Mouse (Mus musculus) WW6 (cell line): Measurements from ENCODE around the gene Sema3g.

Source experiments
- DNase-seq: peaks from one replicate; pipeline ENCODE4 v3.0.0-alpha.2; 2013; ENCODE audit warnings: low read depth, low spot score

The Sema3g gene

GRCm38 (mm10) chr14:31230442-31230841 is 12.8 kb downstream of the Sema3g start:
- no peak for DNase-seq

DNA sequence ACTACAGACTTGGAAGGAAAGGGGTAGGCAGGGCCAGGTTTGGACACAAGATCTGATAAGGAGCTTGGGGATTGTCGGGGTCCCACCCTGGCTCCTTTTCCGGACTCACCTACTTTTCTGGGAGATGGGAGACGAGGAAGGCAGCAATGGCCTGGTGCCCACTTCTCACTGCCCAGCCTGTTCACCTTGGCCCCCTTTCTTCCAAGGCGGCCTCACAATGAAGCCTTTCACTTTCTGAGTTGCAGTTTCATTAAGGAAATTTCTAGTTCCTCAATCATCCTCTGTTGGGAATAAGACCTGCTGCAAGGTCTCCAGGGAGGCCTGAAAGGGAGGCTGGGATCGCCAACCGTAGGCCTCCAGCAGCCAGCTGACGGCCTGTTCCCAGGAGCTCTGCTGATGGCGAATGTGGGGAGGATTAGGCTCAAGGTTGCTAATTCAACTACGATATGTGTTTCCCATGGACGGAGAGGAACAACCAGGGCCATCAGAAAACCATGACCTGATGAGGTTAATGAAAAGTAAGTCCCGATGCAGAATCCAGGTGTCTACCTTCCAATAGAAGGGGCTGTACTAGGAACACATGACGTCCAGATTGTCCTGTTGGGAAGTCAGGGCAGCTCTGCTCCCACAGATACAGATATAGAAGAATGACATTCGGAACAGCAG is 14.9 kb downstream of the Sema3g start:
- DNase-seq: no peak

- no peak for DNase-seq
These were observed 15.7 kb downstream of the Sema3g start for GRCm38 (mm10) chr14:31233070-31233995.

- peak; percentile 49 for DNase-seq
These were observed 16.4 kb downstream of the Sema3g start for GRCm38 (mm10) chr14:31233996-31234591.

GRCm38 (mm10) chr14:31237101-31237882 is 19.6 kb downstream of the Sema3g start:
- DNase-seq: no peak

DNA sequence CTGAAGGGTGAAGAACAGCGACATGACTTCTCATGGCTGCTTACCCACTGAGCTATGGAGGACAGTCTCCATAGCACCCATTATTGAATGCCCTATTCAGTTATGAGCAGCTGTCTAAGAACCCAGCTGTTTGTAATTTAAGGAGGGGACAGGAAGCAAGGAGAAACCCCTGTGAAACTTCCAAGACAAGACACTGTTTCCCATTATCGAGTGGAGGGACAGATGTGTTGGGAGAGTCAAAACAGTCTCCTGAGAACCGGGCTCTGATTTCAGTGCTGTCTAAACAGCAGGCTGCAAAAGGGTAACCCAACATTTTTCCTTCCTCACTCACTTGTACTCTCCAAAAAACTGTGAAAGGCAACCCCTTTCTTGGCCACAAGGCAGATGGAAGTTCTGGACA is 22.9 kb downstream of the Sema3g start:
- DNase-seq: no peak

DNA sequence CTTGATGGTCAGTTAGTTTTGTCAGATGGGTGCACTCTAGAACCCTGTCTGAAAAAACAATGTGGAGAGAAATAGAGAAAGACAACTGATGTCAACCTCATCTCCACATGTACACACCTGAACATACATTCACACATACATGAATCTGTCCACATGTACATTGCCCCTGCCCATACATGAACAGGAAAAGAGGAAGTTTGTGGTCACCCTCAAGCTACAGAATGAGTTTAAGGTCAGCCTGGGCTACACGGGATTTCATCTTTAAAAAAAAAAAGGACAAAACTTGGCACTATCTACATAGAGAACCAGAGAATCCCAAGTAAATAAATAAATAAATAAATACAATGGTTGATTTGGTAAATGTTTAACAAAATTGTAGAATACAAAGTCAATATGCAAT is 27.1 kb downstream of the Sema3g start:
- DNase-seq: no peak

DNA sequence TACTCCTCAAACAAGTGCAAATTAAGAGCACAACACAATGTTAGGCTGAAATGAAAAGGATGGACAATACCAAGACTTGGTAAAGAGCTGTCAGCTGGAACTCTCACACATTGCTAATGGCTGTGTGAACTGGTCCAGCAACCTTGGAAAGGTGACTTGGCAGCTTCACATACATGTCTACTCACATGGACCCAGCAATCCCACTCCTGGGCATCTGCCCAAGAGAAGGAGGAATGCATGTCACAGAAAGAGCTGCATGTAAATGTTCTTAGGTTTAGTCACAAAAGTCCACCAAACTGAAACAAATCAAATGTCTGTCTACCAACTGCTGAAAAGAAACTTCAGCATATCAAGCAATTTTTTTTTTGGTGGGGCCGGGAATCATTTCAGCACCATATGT is 28.3 kb downstream of the Sema3g start:
- no peak for DNase-seq

- DNase-seq: no peak
These were observed 30.7 kb downstream of the Sema3g start for GRCm38 (mm10) chr14:31248396-31248795.

- no peak for DNase-seq
These were observed 32.8 kb downstream of the Sema3g start for GRCm38 (mm10) chr14:31250222-31251083.

GRCm38 (mm10) chr14:31251084-31251604 is 33.5 kb downstream of the Sema3g start, which contains the start of the genes Phf7 and Bap1:
Phf7 (minus strand) TSS chr14:31251317.
Bap1 (plus strand) TSS chr14:31251450.
- DNase-seq: peak; percentile 84

GRCm38 (mm10) chr14:31251626-31252025 is 34.0 kb downstream of the Sema3g start:
- DNase-seq: no peak

DNA sequence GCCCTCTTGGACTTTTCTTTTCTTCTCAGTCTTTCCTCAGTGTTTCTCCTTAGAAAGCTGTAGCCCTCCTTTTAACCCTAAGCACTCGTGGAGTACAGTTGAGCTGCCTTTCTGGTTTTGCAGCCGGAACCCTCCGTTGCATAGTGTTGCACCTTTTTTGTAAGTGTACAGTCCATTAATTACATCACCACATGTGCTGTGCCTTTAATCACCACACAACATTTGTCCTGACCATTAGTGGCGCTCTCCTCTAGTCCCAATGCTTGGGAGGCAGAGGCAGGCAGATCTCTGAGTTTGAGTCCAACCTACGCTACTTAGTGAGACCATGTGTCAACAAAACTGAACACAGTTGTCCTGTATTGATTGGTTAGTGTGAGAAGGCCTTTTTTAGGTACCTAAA is 34.4 kb downstream of the Sema3g start:
- DNase-seq: no peak

GRCm38 (mm10) chr14:31258476-31259050 is 40.9 kb downstream of the Sema3g start:
- no peak for DNase-seq

- no peak for DNase-seq
These were observed 42.7 kb downstream of the Sema3g start for GRCm38 (mm10) chr14:31260374-31260773.

GRCm38 (mm10) chr14:31260932-31261331 is 43.3 kb downstream of the Sema3g start:
- DNase-seq: no peak

DNA sequence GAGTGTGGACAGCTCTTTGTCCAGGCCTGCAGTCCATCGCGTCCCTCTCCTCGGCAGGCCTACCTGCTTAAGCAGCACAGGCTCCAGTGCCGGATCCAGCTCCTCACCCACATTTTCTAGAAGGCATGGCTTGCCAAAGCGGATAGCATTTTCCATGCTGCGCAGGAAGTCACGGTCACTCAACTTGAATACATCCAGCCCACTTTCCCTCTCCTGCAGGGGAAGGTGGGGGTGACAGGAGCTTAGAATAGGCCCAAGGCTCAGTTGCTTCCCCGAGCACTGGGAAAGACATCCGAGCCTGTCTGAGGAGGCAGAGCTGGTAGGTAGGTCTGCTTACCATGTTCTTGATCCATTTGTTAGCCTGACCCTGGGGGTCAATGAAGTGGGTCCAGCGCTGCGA is 50.0 kb downstream of the Sema3g start:
- no peak for DNase-seq

DNA sequence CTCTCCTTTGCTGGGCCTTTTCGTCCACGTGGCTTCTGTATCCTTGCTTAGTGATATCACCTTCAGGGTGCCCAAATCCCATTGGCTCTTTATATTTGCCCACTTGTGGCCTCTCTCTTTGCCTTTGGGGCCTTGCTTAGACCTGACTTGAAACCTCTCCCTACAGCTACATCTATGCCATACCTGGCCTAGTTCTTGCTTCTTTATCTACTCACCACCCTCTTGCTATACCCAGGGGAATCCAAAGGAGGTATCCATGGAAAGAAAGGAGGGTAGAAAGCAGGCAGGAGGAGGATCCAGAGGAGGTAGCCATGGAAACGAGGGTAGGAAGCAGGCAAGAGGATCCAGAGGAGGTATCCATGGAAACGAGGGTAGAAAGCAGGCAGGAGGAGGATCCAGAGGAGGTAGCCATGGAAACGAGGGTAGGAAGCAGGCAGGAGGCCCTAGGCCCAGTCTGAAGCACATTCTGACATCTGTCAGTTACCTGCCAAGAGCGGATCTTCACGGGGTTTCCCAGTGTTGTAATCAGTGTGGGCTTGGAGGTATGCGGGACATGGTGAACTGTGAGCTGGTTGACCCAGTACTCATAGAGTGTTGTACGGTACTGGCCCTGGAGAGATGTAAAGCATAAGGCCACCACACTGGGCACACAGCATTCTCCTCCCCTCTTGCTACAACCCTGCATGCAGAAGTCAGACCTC is 50.8 kb downstream of the Sema3g start:
- DNase-seq: no peak

DNA sequence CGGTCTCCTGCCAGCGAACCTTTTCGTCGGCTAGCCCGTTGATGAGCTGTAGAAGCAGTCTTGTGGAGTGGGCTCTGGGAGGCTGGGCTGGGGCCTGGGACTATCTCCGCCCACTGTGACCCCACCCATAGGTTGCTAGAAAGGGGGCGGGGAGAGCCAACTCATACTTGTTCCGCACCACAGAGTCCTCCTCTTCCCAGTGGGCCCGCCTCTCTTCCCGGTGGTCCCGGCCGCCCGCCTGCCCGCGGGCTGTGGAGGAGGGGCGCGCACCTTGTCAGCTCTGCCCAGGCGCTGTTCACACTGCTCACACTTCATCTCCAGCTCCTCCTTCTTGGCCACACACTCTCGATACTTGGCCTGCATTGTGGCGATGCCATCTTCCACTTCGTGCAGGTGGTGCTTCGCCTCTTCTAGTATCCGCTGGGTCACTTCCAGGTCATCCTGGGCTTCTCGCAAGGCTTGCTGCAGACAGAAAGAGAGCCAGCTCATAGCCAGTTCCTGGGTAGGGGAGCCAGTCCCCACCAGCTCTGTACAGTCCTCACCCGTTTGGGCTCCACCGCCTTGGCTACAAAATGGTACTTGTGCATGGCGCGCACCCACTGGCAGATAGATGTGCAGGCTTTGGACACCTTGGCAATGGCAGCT is 51.9 kb downstream of the Sema3g start:
- peak; percentile 49 for DNase-seq
